Mouse (Mus musculus): ENCODE results near the gene Nfatc3. TPM values are rescaled to one million over a fixed set of nuclear protein-coding genes. Genes with fewer than 3 reads are reported as not detected.

The Nfatc3 gene
- polyA plus RNA-seq, 1 experiment from 2014 or later: 3.5 TPM

DNA sequence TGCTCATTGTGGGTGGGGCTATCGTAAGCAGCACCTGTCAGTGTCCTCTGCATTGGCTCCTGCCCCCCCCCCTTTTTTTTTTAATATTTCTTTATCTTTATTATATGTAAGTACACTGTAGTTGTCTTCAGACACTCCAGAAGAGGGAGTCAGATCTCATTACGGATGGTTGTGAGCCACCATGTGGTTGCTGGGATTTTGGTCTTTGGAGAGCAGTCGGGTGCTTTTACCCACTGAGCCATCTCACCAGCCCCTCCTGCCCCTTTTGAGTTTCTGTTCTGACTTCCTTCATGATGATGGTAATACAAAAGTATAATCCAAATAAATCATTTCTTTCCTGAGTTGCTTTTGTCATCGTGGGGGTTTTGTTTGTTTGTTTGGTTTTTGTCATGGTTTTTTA, 43.7 kb downstream of the Nfatc3 start:
- Histone ChIP-seq H3K9me3 (replicated peaks) (no peaks in the 10 kb centered on the region), H3K4me2 (no peak overlapping the region), H3K4me1 (no peaks in the 10 kb centered on the region), H3K4me3 (replicated peaks) (no peak overlapping the region), H3K36me3 (peaks cover 23% of the 10 kb centered on the region), H3K9ac (replicated peaks) (no peak overlapping the region), H3K27ac (replicated peaks) (no peak overlapping the region), H3K27me3 (replicated peaks) (no peaks in the 10 kb centered on the region)
- 98% methylated on average over 4 of the region's 4 CpGs for WGBS
- ATAC-seq (ENCODE audit: low FRiP score): no peak

GRCm38 (mm10) chr8:106103888-106104287, 45.2 kb downstream of the Nfatc3 start:
- 96% methylated on average over 2 of the region's 2 CpGs for WGBS
- Histone ChIP-seq H3K9me3 (replicated peaks) (no peaks in the 10 kb centered on the region), H3K36me3 (peaks cover 32% of the 10 kb centered on the region), H3K27ac (replicated peaks) (no peak overlapping the region), H3K4me2 (no peak overlapping the region), H3K4me1 (no peaks in the 10 kb centered on the region), H3K27me3 (replicated peaks) (no peaks in the 10 kb centered on the region), H3K4me3 (replicated peaks) (no peak overlapping the region), H3K9ac (replicated peaks) (no peak overlapping the region)
- no peak for ATAC-seq (ENCODE audit: low FRiP score)

GRCm38 (mm10) chr8:106106193-106106592, 47.6 kb downstream of the Nfatc3 start:
- ATAC-seq (ENCODE audit: low FRiP score): no peak
- no peak overlapping the region for H3K4me2 ChIP-seq
- H3K4me1 ChIP-seq: no peaks in the 10 kb centered on the region
- H3K36me3 ChIP-seq: peaks cover 36% of the 10 kb centered on the region
- H3K9me3 ChIP-seq (replicated peaks): no peaks in the 10 kb centered on the region
- no peak overlapping the region for H3K27ac ChIP-seq (replicated peaks)
- 92% methylated on average over 1 of the region's 1 CpGs for WGBS
- no peaks in the 10 kb centered on the region for H3K27me3 ChIP-seq (replicated peaks)
- H3K9ac ChIP-seq (replicated peaks): no peak overlapping the region
- no peak overlapping the region for H3K4me3 ChIP-seq (replicated peaks)

DNA sequence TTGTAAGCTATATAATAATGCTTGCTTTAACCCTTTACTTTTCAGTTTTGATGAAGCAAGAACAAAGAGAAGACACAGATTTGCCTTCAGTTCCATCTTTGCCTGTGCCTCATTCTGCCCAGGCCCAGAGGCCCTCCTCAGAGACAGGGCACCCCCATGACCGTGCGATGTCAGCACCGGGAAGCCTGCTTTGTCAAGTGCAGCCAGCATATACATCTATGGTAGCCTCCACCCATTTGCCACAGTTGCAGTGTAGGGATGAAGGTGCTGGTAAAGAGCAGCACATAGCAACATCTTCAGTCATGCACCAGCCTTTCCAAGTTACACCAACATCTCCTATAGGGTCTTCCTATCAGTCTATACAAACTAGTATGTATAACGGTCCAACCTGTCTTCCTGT, 49.4 kb downstream of the Nfatc3 start:
- no peaks in the 10 kb centered on the region for H3K27me3 ChIP-seq (replicated peaks)
- H3K9ac ChIP-seq (replicated peaks): no peak overlapping the region
- H3K36me3 ChIP-seq: peaks cover 44% of the 10 kb centered on the region
- 94% methylated on average over 4 of the region's 4 CpGs for WGBS
- H3K4me2 ChIP-seq: no peak overlapping the region
- no peak overlapping the region for H3K4me3 ChIP-seq (replicated peaks)
- no peak for ATAC-seq (ENCODE audit: low FRiP score)
- H3K27ac ChIP-seq (replicated peaks): no peak overlapping the region
- H3K4me1 ChIP-seq: no peaks in the 10 kb centered on the region
- no peaks in the 10 kb centered on the region for H3K9me3 ChIP-seq (replicated peaks)

DNA sequence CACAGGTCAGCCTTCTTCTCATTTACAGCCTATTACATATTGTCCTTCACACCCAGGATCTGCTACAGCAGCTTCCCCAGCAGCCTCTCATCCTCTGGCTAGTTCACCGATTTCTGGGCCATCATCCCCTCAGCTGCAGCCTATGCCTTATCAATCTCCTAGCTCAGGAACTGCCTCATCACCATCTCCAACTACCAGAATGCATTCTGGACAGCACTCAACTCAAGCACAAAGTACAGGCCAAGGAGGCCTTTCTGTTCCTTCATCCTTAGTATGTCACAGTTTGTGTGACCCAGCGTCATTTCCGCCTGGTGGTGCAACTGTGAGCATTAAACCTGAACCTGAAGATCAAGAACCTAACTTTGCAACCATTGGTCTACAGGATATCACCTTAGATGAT, 50.1 kb downstream of the Nfatc3 start:
- 98% methylated on average over 3 of the region's 3 CpGs for WGBS

DNA sequence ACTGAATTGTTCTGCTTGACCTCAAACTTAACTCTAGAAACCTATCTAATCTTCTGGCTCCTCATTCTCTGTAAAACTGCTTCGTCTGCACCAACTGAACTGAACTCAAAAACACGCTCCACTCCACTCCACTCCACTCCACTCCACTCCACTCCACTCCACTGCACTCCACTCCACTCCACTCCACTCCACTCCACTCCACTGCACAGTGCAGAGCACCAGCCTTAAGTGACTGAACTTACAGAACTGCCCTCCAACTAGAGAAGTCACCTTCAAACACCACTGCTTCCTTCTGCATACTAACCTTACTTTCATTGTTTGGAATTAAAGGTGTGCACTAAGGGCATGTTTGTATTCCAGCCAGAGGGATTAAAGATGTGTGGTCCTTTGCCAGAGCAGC, 53.4 kb downstream of the Nfatc3 start:
- H3K4me1 ChIP-seq: no peaks in the 10 kb centered on the region
- no peak overlapping the region for H3K4me3 ChIP-seq (replicated peaks)
- H3K4me2 ChIP-seq: no peak overlapping the region
- H3K27ac ChIP-seq (replicated peaks): no peak overlapping the region; the same call in 1 of the 2 replicates
- no peaks in the 10 kb centered on the region for H3K9me3 ChIP-seq (replicated peaks)
- peaks cover 36% of the 10 kb centered on the region for H3K36me3 ChIP-seq
- H3K27me3 ChIP-seq (replicated peaks): no peaks in the 10 kb centered on the region
- no peak overlapping the region for H3K9ac ChIP-seq (replicated peaks)
- no peak for ATAC-seq (ENCODE audit: low FRiP score)
- WGBS: 88% methylated on average over 2 of the region's 2 CpGs

More for the DNA sequence above, 50.1 kb downstream of the Nfatc3 start:
- no peak overlapping the region for H3K4me2 ChIP-seq
- no peaks in the 10 kb centered on the region for H3K27me3 ChIP-seq (replicated peaks)
- no peak overlapping the region for H3K4me3 ChIP-seq (replicated peaks)
- peaks cover 45% of the 10 kb centered on the region for H3K36me3 ChIP-seq
- H3K9me3 ChIP-seq (replicated peaks): no peaks in the 10 kb centered on the region
- H3K9ac ChIP-seq (replicated peaks): no peak overlapping the region
- no peak overlapping the region for H3K27ac ChIP-seq (replicated peaks)
- no peaks in the 10 kb centered on the region for H3K4me1 ChIP-seq
- ATAC-seq (ENCODE audit: low FRiP score): no peak

DNA sequence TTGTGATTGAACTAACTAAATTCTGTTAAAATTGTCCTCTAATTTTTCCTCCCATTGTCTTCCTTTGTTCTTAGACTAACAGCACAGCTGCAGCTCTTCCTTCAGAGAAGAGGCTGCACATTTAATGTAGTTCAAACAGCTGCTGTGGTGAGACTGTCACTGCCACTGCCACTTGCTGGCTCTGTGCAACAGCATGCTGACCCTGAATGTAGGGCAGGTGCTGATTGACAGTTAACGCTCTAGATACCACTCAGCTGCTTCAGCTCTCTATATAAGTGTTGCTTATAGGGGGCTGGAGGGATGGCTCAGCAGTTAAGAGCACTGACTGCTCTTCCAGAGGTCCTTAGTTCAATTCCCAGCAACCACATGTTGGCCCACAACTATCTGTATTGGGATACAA, 53.9 kb downstream of the Nfatc3 start:
- peaks cover 36% of the 10 kb centered on the region for H3K36me3 ChIP-seq
- no peak overlapping the region for H3K4me3 ChIP-seq (replicated peaks)
- H3K4me1 ChIP-seq: no peaks in the 10 kb centered on the region
- no peaks in the 10 kb centered on the region for H3K27me3 ChIP-seq (replicated peaks)
- no peak overlapping the region; the same call in 1 of the 2 replicates for H3K27ac ChIP-seq (replicated peaks)
- no peak overlapping the region for H3K9ac ChIP-seq (replicated peaks)
- H3K9me3 ChIP-seq (replicated peaks): no peaks in the 10 kb centered on the region
- no peak for ATAC-seq (ENCODE audit: low FRiP score)
- WGBS: 97% methylated on average over 1 of the region's 1 CpGs
- H3K4me2 ChIP-seq: no peak overlapping the region

DNA sequence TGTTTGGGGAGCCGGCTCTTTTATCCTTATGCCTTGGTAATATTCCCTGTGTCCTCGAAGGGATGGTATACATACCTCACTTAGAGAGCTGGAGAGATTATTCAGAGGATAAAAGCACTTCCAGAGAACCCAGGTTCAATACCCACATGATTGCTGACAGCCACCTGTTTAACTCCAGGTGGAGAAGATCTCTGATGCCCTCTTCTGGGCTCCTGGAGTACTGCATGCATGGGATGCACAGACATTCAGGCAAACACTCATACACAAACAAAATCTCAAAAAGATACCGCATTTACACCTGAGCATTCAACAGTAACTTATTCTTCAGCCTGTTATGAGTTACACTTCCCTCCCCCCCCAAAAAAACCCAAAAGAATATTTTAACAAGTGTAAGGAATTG, 57.3 kb downstream of the Nfatc3 start:
- Histone ChIP-seq H3K36me3 (peaks cover 28% of the 10 kb centered on the region), H3K4me3 (replicated peaks) (no peak overlapping the region), H3K27ac (replicated peaks) (no peak overlapping the region), H3K27me3 (replicated peaks) (no peaks in the 10 kb centered on the region), H3K4me1 (no peaks in the 10 kb centered on the region), H3K4me2 (no peak overlapping the region), H3K9ac (replicated peaks) (no peak overlapping the region), H3K9me3 (replicated peaks) (no peaks in the 10 kb centered on the region)
- ATAC-seq (ENCODE audit: low FRiP score): no peak
- WGBS: over 99% methylated on average over 3 of the region's 3 CpGs

DNA sequence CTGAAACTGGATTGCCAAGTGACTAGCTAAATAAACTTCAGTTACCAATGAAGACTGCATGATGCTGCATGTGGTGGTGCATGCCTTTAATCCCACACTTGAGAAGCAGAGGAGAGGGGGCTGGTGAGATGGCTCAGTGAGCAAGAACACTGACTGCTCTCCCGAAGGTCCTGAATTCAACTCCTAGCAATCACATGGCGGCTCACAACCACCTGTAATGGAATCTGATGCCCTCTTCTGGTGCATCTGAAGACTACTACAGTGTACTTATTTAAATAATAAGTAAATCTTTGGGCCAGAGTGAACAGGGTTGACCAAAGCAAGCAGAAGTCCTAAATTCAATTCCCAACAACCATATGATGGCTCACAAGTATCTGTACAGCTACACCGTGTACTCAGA, 64.8 kb downstream of the Nfatc3 start:
- Histone ChIP-seq H3K9ac (replicated peaks) (no peak overlapping the region), H3K27ac (replicated peaks) (no peak overlapping the region), H3K9me3 (replicated peaks) (no peaks in the 10 kb centered on the region), H3K36me3 (peaks cover 22% of the 10 kb centered on the region), H3K4me2 (no peak overlapping the region), H3K4me3 (replicated peaks) (no peak overlapping the region), H3K4me1 (no peaks in the 10 kb centered on the region), H3K27me3 (replicated peaks) (no peaks in the 10 kb centered on the region)
- WGBS: 86% methylated on average over 3 of the region's 3 CpGs
- ATAC-seq (ENCODE audit: low FRiP score): no peak

DNA sequence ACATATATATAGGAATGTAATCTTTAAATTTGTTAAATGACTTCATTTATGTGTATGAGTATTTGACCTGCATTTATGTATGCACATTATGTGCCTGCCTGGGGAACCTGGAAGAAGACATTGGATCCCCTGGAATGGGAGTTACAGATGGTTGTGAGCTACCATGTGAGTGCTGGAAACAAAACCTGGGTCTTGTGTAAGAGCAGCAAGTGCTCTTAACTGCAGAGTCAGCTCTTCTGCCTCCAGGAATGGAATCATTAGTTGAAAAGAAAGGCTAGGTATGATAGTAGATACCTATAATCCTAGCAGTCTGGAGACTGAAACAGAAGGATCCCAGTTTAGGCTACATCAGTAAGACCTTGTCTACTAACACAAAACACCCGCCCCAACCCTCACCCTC, 67.4 kb downstream of the Nfatc3 start:
- no peaks in the 10 kb centered on the region for H3K9me3 ChIP-seq (replicated peaks)
- no peak overlapping the region for H3K4me3 ChIP-seq (replicated peaks)
- H3K4me2 ChIP-seq: no peak overlapping the region
- peaks cover 32% of the 10 kb centered on the region for H3K36me3 ChIP-seq
- H3K4me1 ChIP-seq: no peaks in the 10 kb centered on the region
- H3K27ac ChIP-seq (replicated peaks): no peak overlapping the region
- 95% methylated on average over 1 of the region's 1 CpGs for WGBS
- no peak overlapping the region for H3K9ac ChIP-seq (replicated peaks)
- no peak for ATAC-seq (ENCODE audit: low FRiP score)
- no peaks in the 10 kb centered on the region for H3K27me3 ChIP-seq (replicated peaks)

- H3K9me3 ChIP-seq (replicated peaks): no peaks in the 10 kb centered on the region
- WGBS: 74% methylated on average over 3 of the region's 3 CpGs
- no peak overlapping the region for H3K9ac ChIP-seq (replicated peaks)
- H3K27ac ChIP-seq (replicated peaks): no peak overlapping the region
- no peak for ATAC-seq (ENCODE audit: low FRiP score)
- H3K27me3 ChIP-seq (replicated peaks): no peaks in the 10 kb centered on the region
- peaks cover 35% of the 10 kb centered on the region for H3K36me3 ChIP-seq
- no peak overlapping the region for H3K4me3 ChIP-seq (replicated peaks)
- no peaks in the 10 kb centered on the region for H3K4me1 ChIP-seq
- H3K4me2 ChIP-seq: no peak overlapping the region
Observed at GRCm38 (mm10) chr8:106127054-106127453, 68.4 kb downstream of the Nfatc3 start.

DNA sequence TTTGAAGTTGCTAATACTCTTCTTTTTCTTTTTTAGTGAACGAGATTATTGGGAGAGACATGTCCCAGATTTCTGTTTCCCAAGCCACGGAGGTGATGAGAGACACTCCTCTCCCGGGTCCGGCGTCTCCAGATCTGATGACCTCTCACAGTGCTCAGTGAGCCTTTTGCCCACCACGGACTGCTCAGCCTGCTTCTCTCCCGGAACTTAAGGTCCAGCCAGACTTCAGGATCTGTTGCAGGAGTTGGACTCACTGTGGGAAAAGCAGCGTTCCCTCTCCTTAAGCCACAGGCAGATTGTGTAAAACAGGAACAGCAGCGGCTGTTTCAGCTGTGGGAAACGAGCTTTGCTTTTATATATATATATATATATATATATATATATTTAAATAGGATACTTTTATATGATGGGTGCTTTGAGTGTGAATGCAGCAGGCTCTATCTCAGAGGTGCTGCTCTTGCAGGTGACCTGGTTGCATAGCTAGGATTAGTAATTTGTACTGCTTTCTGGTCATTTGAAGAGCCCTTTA, 69.3 kb downstream of the Nfatc3 start:
- 94% methylated on average over 10 of the region's 10 CpGs for WGBS
- H3K9me3 ChIP-seq (replicated peaks): no peaks in the 10 kb centered on the region
- H3K36me3 ChIP-seq: peaks cover 39% of the 10 kb centered on the region
- no peak overlapping the region for H3K9ac ChIP-seq (replicated peaks)
- no peaks in the 10 kb centered on the region for H3K4me1 ChIP-seq
- no peak overlapping the region for H3K4me2 ChIP-seq
- no peak overlapping the region for H3K27ac ChIP-seq (replicated peaks)
- H3K4me3 ChIP-seq (replicated peaks): no peak overlapping the region
- peaks cover 2% of the 10 kb centered on the region; the same call in 1 of the 2 replicates for H3K27me3 ChIP-seq (replicated peaks)
- no peak for ATAC-seq (ENCODE audit: low FRiP score)
